Mouse (Mus musculus): ENCODE measurements at regions not wholly inside any gene's neighbourhood (a gene's known extent, or its start where the extent isn't known, plus 50 kb on each side); places are given as distances from the start of the nearest gene placed in this dataset.
A peak's percentile ranks its signal among the peaks of the same experiment; 100 is the strongest.

DNA sequence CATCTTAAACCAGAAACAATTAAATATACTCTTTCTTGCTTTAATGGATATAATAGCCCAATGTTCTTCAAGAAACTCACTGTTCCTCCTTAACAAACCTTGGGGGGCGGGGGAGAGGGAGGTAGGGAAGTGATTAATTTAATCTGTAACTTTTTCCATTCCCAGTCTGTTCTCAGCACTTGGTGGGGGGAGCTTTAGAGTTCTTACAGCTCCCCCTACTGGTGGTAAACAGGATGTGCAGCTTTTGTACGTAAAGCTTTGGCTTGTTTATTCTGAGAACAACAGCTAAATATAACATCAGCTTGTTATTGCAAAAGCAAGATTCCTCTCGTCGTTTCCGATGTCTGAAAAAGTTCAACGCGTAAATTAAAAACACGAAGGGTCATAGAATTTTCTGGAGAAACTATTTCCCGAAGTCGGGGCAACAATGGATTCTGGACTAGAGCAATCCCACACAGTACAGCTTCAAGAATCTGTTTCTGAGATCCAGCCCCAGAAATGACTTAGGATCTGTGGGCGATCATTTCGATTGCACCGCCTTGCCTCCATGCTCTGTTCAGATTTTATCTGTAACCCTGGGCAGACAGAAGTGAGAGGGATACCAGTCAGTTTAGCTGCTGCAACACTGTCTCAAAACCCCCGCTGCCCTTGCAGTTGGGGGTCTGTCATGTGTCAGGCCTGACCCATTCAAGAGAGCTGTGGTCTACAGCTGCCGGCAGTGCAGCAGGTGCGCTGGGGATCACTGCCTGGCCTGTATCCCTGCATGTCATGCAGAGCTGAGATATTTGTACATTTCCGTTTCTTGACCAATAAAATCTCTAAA, 183.1 kb upstream of the Ednrb start:
- DNase-seq (ENCODE audit: low spot score in 2 of 2), result peak in 1 of 2 experiments; percentile 14

DNA sequence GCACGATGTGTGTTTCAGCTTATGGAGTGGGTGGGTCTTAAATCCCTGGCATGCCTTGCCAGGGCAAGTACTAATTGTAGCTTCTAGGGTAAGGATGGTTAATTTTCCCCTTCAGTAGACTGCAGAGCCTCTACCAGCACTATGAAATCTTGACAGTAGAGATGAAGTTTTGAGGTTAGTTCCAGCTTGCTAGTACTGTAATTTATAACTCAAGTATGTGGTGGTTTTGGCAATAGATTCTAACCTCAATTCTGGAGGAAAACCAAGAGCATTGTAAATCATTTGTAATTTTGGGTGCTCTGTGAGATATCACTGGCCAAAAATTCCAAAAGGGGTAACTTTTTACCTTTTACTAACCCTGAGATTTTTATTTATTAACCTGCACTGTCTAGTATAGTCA, 164.3 kb upstream of the Ednrb start:
- no peak for DNase-seq (ENCODE audit: low spot score in 2 of 2)

DNA sequence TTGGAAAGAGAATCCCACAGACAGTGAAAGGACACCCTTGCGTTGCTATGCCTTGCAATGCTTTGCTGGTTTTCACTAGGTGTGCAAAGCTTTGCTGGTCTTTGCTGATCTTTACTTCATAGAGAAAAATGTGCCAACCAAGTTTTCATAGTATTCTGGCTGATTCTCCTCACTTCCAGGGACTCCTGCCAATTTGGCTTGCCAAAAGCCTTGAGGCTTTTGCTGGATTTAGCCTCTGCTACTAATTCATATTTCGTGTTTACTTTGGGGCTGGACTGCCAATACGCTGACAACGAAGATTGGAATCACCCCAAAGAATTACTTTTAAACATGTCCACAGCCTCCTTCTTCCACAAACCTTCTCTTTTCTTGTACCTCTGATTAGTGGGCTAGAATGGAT, 162.2 kb upstream of the Ednrb start:
- DNase-seq (ENCODE audit: low spot score in 2 of 2), result no peak

DNA sequence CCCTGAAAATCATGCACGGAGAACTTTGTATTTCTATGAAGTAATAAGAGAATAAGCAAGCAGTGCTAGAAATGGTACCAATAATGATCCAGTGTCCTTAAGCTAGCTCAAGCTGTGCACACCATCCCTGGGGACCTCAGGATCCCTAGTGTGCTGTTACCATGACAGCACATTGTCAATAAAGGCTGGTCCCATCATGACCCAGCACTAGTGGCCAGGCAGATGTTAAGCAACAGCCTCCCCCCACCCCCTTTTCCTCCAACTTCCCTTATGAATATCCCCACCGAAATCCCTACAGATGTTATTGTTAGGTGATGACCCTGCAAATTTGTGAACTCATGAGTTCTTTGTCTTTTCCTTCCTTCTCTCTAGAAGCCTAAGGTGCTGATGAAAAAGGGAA, 160.9 kb upstream of the Ednrb start:
- peak in 1 of 2 experiments; percentile 4 for DNase-seq (ENCODE audit: low spot score in 2 of 2)

DNA sequence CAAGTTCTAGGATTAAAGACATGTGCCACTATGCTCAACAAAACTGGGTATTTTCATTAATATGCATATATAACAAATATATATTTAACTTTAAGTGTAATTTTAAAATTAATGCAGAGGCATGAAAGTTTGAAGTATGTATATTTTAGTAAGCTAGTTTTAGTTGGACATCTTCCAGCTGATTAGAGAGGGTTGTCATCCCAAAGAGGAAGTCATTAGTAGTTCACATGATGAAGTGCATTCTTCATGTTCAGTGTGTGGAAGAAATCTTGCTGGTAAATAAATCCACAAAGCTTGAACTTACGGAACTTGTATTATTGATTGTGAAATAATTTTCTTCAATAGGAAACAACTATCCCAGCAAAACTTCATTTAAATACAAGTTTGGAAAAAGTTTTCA, 158.2 kb upstream of the Ednrb start:
- no peak for DNase-seq (ENCODE audit: low spot score in 2 of 2)

DNA sequence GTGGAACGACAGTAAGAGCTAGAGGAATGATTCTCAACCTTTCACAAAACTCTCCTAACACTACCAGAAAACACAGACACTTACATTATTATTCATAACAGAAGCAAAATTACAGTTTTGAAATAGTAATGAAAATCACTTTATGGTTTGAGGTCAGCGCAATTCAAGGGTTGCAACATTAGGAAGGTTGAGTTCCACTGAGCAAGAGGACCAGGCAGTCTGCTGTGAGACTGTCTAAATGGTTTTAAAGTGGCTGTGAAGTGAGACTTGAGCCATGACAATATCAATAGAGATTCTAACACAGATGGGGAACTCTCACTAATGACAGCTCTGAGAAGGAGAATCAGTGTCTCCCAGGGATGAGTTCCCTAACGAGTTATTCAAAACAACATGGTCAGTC, 146.2 kb upstream of the Ednrb start:
- no peak for DNase-seq (ENCODE audit: low spot score in 2 of 2)

DNA sequence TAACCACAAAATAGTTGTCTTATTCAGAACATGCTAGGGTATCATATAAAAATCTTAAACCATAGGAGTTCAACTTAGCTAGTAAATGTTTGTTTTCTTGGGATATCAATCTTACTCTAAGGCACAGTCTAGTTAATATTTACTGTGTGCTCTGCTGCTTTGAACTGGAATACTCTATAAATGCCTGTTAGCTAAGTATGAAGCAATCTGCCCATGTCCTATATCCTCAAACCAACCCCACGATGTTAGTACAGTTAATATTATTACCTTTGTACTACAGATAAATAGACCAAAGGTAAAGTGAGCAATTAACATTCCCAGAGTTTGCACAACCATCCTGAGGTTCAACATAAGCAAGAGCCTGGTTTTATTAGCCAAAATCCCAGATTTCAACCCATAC, 145.7 kb upstream of the Ednrb start:
- DNase-seq (ENCODE audit: low spot score in 2 of 2), result no peak

DNA sequence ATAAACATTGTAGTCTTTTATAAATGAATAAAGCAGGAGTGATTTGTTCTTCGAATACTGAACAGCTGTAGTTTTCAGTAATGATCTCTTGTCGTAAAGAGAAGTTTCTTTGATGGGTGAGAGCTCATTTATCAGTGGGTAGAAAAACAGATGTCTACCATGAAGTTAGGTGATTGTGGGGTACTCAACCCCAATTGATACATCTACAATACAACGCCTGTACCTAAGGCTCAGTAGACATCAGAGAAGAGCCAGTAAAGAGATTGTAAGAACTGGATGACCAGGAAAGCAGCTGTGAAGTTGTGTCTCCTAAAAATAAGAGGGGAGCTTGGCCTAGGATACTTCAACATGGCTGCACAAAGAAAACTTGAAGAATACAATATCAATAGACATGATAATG, 143.1 kb upstream of the Ednrb start:
- no peak for DNase-seq (ENCODE audit: low spot score in 2 of 2)

DNA sequence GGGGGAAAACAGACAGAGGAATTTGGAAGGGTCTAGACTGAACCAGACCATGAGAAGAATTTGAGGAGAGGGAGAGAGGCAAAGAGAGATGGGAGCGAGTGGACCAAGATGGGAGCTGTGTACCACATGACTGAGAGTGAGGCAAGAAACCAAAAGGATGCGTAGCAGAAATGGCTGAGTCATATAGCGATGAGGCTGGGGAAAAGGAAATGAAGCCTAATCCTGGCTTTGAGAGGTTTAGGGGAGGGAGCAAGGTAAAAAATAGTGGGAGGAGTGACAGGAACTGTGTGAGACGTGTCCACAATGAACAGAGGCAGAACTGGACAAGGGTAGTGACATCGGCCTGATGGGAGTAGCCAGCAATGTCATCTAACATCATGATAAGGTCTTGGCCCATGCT, 140.1 kb upstream of the Ednrb start:
- DNase-seq (ENCODE audit: low spot score in 2 of 2), result no peak

DNA sequence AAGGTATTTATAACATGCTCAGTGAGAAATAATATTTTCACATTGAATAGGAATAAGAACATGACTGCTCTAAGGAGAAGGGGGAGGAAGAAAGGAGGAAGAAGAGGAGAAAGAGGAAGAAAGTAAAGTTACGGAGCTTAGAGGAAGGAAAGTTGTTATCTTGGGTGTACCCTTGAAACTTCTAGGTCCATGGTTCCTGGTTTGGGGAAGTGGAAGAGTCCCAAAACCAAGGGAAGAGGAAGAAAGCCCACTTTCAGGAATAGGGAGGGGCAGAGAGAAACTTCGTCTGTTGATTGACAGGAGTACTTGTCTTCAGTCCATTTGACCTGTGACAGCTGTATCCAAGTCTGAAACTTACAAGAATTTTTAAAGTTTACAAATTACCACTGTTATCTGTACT, 134.6 kb upstream of the Ednrb start:
- no peak for DNase-seq (ENCODE audit: low spot score in 2 of 2)

DNA sequence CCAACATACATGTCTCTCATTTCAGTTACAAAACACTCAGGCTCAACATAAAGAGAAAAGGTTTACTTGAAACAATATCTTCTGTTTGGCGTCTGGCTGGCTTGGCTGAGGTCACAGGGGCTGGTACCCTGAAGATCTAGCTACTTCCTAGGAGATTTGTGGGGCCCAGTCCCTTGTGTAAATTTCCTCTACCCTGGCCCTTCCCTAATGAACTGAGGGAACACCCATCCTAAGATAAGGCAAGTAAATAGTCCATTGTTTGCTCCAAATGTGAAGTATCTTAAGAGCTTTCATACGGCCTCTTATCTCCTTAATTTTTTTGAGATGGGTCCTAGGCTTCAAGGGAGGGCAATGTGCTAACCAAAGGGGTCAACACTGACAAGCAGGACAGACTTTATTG, 133.6 kb upstream of the Ednrb start:
- no peak for DNase-seq (ENCODE audit: low spot score in 2 of 2)

DNA sequence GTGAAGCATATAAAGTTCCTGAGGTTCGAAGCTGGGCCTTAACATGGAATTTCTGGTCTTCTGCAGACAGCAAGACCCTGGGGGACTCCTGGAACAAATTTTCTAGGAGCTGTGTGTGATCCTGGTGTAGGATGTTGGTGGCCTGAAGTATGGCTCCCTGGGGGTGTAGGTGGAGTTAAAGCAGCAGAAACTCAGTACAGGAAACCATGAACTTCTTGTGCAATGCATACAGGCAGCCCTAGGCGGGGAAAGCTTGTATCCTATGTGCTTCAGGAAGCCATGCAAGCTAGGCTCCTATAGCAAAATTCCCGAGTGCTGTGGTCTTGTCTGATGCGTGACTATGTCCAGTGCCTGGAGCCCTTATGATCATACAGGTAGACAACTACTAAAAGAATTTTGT, 129.8 kb upstream of the Ednrb start:
- no peak for DNase-seq (ENCODE audit: low spot score in 2 of 2)

DNA sequence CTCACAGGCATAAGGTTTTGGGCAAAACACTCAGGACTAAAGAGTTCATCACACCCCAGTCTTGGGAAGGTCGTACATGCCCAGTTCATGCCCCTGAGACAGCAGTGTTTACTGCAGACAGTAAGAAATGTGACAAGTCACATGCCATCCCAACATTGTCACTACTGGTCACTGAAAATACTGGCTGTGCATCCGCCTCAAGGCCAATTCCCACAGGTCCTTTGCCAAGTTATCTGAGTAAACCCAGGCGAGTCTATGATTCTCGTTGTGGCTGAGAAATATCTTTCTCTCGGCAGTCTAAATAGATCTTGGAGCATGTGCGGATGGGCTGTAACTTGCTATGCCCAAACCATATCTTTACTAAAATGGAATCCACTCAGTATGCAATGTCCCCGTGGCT, 128.9 kb upstream of the Ednrb start:
- DNase-seq (ENCODE audit: low spot score in 2 of 2), result no peak

DNA sequence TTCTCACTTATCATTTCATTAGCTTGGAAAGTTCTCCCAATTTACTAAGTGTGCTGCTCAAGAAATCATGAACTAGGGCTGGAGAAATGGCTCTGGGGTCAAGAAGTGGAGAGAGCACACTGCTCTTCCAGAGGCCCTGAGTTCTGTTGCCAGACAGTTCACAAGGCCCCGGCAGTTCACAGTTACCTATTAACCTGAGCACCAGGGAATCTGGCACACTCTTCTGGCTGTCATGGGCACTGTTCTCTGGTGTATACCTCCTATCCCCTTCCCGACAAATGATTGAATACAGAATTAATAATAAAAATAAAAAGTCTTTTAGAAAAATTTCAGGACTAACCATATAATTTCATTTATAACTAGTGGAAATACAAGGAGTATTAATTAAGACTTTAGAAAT, 125.1 kb upstream of the Ednrb start:
- DNase-seq (ENCODE audit: low spot score in 2 of 2), result no peak

DNA sequence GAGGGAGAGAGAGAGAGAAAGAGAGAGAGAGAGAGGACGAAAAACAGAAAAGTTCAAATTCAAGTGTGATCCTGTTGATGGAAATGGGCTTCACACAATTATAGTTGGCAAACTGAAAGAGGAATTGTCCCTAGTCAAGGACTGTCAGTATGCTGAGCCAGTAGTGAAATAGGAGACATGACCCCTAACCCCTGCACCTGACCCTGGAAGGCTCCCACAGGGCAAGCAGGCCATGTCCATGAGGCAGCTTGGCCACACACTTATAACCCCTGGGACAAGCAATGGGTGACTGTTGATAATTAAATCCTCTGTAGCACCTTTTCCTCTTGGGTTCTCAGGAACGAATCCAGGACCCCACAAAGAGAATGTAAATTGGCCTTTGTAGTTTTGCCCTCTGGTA, 122.1 kb upstream of the Ednrb start:
- DNase-seq (ENCODE audit: low spot score in 2 of 2), result no peak

DNA sequence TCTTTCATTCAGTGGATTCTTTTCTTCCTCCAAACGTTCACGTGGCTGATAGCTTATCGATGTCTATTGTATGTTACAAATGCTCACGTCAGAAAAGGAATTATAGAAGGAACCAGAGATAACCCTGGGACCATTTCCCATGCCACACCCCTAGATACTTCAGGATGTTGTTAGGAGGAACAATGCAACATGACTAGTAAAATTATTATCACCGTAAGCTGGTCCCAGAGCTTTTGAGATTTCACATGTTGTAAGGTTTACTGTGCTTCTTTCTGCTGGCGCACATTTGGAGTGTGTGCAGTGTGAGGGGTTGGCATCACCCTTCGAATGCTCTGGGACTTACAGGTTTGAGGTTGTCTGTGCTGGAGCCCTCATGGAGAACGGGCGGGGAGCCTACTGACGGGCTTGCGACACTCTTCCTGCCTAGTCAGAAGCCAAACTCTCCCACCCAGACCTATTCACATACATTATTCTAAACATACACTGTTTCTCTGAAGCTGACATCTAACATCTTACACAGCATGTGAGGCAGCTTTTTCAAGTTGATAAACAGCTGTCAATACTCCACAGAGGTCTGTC, 118.2 kb upstream of the Ednrb start:
- no peak for DNase-seq (ENCODE audit: low spot score in 2 of 2)

DNA sequence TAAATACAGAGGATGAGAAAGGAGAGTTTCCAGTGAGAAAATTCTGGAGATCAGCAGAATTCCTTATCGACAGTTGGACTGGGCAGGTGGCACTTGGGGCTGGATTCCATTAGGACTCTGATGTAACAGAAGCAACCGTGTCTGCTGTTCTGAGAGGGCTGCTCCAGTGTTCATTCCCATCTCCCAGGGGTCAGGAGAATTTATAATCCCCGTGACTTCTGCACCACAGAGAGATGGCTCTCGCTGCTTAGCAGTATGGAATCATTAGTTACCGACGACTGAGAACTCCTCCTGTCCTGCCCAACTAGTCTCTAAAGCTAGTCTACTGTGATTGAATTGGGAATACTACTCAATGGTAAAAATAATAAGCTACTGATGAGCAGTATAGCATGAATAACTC, 107.7 kb upstream of the Ednrb start:
- no peak for DNase-seq (ENCODE audit: low spot score in 2 of 2)

DNA sequence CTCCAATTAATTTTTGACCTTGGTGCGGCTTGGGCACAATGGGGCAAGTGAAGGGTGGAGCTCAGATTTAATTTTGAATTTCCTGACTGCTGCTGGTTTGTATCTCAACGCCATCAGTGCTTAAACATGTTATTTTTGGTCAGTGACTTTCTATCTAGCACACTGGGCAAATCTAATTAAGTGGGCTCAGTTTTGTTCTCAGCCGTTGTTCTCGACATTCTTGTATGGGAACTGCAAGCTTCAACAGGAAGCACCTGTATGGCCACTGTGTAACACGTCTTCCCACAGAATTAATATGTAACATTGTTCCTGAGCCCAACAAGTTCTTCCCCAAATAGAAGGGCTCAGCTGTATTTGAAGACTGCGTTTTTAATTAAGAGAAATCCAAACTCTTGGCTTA, 105.7 kb upstream of the Ednrb start:
- no peak for DNase-seq (ENCODE audit: low spot score in 2 of 2)

DNA sequence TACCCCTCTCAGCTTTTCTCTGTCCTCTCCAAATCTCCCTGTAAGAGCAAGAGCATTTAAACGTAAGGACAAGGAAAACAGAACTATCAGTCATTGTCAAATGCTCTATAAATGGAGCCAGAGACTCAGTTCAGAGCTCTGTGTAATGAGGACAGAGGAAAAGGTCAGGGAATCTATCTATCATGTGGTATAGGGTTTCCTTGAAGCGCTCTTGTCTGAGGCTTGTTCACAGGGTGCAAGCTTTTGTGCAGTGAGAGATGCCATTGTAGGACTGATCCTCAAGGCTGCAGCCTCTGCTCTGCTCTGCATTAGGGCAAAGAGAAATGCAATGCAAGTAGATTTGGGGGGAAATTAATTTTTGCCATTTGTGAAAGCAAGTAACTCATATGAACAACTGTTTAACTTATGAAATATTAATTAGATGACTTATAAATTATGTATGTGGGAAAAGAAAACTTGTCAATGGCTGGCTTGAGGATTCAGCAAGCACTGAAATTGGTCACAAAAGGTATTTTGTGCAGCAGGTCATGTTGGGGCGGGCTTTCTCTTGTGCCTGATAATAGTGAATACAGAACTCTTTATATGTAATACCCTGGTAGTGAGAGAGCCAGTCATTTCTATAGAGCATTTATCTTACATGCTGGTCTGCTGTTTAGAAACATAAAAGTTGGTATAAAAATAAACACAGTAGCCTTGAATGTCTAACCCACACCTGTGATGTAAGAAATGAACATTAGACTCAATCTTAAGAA, 104.0 kb upstream of the Ednrb start:
- no peak for DNase-seq (ENCODE audit: low spot score in 2 of 2)

DNA sequence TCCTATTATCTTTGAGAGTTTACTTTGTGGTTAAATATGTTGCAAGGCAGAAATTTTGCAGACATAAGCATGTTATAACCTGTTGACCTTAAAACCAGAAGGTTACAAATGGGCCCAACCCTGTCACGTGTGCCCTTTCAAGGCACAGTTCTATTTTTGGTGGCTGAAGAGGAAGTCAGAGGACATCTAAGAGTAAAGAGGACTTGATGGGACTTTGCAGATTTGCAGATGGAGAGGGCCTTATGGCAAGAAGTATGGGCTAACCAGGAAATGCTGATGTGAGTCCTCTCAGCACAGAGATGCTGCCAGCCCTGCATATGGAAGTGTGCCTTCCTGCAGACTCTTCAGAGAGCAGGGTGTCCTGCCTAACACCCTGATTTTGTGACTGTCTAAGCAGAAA, 101.6 kb upstream of the Ednrb start:
- no peak for DNase-seq (ENCODE audit: low spot score in 2 of 2)

DNA sequence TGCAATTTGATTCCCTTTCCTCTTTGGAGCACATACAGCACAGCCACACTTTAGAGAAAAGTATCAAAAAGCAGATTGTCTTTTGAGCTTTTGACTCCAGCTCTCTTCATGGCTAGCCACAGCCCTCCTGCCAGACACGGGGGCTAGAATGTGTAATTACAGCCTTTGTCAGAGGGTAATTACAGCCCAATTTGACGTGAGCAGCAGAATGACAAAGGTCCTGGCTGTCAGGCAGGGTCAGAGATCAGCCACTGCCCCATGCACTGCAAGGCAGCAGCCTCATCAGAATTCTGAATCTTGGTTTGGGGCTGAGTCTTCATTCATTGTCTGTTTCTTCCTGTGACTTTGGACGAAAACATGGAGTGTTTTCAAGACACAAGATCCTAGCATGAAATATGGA, 95.7 kb upstream of the Ednrb start:
- no peak for DNase-seq (ENCODE audit: low spot score in 2 of 2)

DNA sequence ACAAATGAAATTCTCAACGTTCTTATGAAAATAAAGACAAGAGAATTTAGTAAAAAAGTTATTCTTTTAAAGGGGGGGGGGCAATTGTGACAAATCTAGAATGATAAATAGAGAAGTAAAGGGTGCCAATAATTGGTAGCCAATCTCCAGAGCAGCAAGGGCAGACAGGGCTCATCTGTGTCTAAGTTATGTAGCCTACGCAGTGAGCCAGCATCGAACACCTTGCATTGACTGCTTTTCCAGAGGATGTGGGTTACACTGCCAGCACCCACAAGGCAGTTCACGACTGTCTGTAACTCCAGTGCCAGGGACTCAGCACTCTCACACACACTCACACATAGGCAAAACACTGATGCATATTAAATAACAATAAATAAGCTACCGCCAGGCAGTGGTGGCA, 94.7 kb upstream of the Ednrb start:
- no peak for DNase-seq (ENCODE audit: low spot score in 2 of 2)

DNA sequence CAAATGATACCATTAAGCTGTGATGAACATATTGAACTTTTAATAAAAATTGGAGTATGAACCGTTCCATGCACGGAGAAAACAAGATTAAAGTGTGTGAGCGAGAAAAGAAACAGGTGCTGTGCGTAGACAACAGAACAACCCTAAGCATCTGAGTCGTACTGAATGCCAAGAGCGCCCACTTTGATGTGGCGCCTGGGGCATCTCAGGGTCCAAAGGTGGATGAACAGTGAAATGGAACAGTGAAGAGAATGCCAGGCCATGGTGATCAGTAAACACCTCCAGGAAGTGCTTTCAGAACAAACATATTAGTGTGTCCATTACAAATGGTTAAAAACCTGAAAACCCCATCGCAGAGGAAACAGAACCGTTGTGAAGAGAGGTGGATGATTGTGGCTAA, 94.0 kb upstream of the Ednrb start:
- no peak for DNase-seq (ENCODE audit: low spot score in 2 of 2)
